Mouse (Mus musculus): ENCODE data around the gene Odf3l1. TPM values are rescaled to one million over a fixed set of nuclear protein-coding genes. Genes with fewer than 3 reads are reported as not detected.

Odf3l1 gene
- polyA plus RNA-seq, 1 experiment from 2014 or later: 0.41 TPM

GRCm38 (mm10) chr9:56851778-56852177, 12.7 kb downstream of the Odf3l1 start:
- Histone ChIP-seq H3K4me3 (ENCODE audit: low read depth, low read length) (no peak overlapping the region), H3K4me1 (ENCODE audit: control insufficient read depth, insufficient read depth, low read length) (no peaks in the 10 kb centered on the region), H3K36me3 (ENCODE audit: control insufficient read depth, insufficient read depth, low read length) (no peaks in the 10 kb centered on the region), H3K9me3 (ENCODE audit: control insufficient read depth, low read length) (no peaks in the 10 kb centered on the region), H3K27me3 (ENCODE audit: control insufficient read depth, insufficient read depth, low read length) (no peaks in the 10 kb centered on the region), H3K4me2 (ENCODE audit: low read depth, severe bottlenecking) (no peak overlapping the region), H3K27ac (replicated peaks; ENCODE audit: low read depth, low read length) (no peak overlapping the region), H3K9ac (ENCODE audit: low read length) (no peak overlapping the region; the same call in 1 of the 2 replicates)
- ATAC-seq (ENCODE audit: insufficient number of reproducible peaks, low FRiP score, low TSS enrichment, low read depth): no peak
- DNase-seq (ENCODE audit: low spot score): peak; percentile 35
- WGBS: 51% methylated on average over 11 of the region's 11 CpGs

DNA sequence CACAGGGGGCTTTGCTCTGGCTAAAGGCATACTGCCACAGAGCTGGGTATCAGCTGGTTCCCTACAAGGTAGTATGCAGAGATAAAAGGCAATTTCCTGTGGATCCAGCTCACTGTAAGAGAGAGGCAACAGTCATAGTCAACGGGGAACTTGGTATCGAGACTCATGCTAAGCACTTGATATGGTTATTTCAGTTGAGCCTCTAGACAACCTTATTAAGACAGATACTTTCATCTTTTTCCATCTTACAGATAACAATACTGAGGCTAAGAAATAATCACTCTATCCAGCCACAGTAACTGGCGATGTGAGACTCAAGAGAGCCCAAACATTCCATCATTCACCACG, 13.6 kb downstream of the Odf3l1 start:
- no peaks in the 10 kb centered on the region for H3K4me1 ChIP-seq (ENCODE audit: control insufficient read depth, insufficient read depth, low read length)
- no peak overlapping the region for H3K4me2 ChIP-seq (ENCODE audit: low read depth, severe bottlenecking)
- H3K27me3 ChIP-seq (ENCODE audit: control insufficient read depth, insufficient read depth, low read length): no peaks in the 10 kb centered on the region
- no peak overlapping the region for H3K27ac ChIP-seq (replicated peaks; ENCODE audit: low read depth, low read length)
- ATAC-seq (ENCODE audit: insufficient number of reproducible peaks, low FRiP score, low TSS enrichment, low read depth) (no peak), DNase-seq (ENCODE audit: low spot score) (no peak)
- no peak overlapping the region for H3K4me3 ChIP-seq (ENCODE audit: low read depth, low read length)
- no peaks in the 10 kb centered on the region for H3K9me3 ChIP-seq (ENCODE audit: control insufficient read depth, low read length)
- 83% methylated on average over 4 of the region's 4 CpGs for WGBS
- no peaks in the 10 kb centered on the region for H3K36me3 ChIP-seq (ENCODE audit: control insufficient read depth, insufficient read depth, low read length)
- no peak overlapping the region for H3K9ac ChIP-seq (ENCODE audit: low read length)

GRCm38 (mm10) chr9:56850128-56850904, 14.2 kb downstream of the Odf3l1 start:
- Histone ChIP-seq H3K9ac (ENCODE audit: low read length) (no peak overlapping the region), H3K4me3 (ENCODE audit: low read depth, low read length) (no peak overlapping the region), H3K9me3 (ENCODE audit: control insufficient read depth, low read length) (no peaks in the 10 kb centered on the region), H3K27ac (replicated peaks; ENCODE audit: low read depth, low read length) (no peak overlapping the region), H3K36me3 (ENCODE audit: control insufficient read depth, insufficient read depth, low read length) (no peaks in the 10 kb centered on the region), H3K4me1 (ENCODE audit: control insufficient read depth, insufficient read depth, low read length) (no peaks in the 10 kb centered on the region), H3K27me3 (ENCODE audit: control insufficient read depth, insufficient read depth, low read length) (no peaks in the 10 kb centered on the region), H3K4me2 (ENCODE audit: low read depth, severe bottlenecking) (no peak overlapping the region)
- WGBS: 81% methylated on average over 14 of the region's 14 CpGs
- DNase-seq (ENCODE audit: low spot score) (no peak), ATAC-seq (ENCODE audit: insufficient number of reproducible peaks, low FRiP score, low TSS enrichment, low read depth) (no peak)

DNA sequence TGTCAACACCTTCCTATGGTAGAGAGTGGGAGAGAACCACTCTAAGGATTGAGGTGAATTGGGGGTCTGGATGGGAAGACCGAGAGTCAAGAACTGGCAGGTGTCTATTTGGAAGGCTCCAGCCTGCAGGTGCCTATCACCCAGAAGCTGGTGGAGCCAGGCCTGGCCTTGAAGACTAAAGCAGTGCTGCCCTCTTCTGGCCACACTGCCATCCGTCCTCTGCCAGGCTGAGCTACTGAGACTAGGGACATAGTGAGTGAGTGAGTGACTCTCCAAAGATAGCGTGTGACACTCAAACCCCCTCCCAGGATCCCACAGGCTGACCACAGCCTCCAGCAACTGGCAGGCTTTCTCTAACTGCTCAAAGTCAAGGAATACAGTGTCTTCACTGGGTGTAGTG, 17.0 kb downstream of the Odf3l1 start:
- no peak for ATAC-seq (ENCODE audit: insufficient number of reproducible peaks, low FRiP score, low TSS enrichment, low read depth)

GRCm38 (mm10) chr9:56844644-56845043, 19.8 kb downstream of the Odf3l1 start:
- DNase-seq (ENCODE audit: low spot score) (no peak), ATAC-seq (ENCODE audit: insufficient number of reproducible peaks, low FRiP score, low TSS enrichment, low read depth) (no peak)
- Histone ChIP-seq H3K36me3 (ENCODE audit: control insufficient read depth, insufficient read depth, low read length) (no peaks in the 10 kb centered on the region), H3K27ac (replicated peaks; ENCODE audit: low read depth, low read length) (no peak overlapping the region), H3K4me3 (ENCODE audit: low read depth, low read length) (no peak overlapping the region), H3K27me3 (ENCODE audit: control insufficient read depth, insufficient read depth, low read length) (peaks cover 4% of the 10 kb centered on the region; the same call in 1 of the 2 replicates), H3K4me2 (ENCODE audit: low read depth, severe bottlenecking) (no peak overlapping the region), H3K9me3 (ENCODE audit: control insufficient read depth, low read length) (no peaks in the 10 kb centered on the region), H3K4me1 (ENCODE audit: control insufficient read depth, insufficient read depth, low read length) (peaks cover 15% of the 10 kb centered on the region), H3K9ac (ENCODE audit: low read length) (no peak overlapping the region)
- 80% methylated on average over 8 of the region's 8 CpGs for WGBS

More for the DNA sequence above, 17.0 kb downstream of the Odf3l1 start:
- Histone ChIP-seq H3K4me1 (ENCODE audit: control insufficient read depth, insufficient read depth, low read length) (peaks cover 7% of the 10 kb centered on the region; the same call in 1 of the 2 replicates), H3K36me3 (ENCODE audit: control insufficient read depth, insufficient read depth, low read length) (no peaks in the 10 kb centered on the region), H3K9ac (ENCODE audit: low read length) (no peak overlapping the region), H3K4me3 (ENCODE audit: low read depth, low read length) (no peak overlapping the region), H3K4me2 (ENCODE audit: low read depth, severe bottlenecking) (no peak overlapping the region), H3K27ac (replicated peaks; ENCODE audit: low read depth, low read length) (no peak overlapping the region), H3K9me3 (ENCODE audit: control insufficient read depth, low read length) (no peaks in the 10 kb centered on the region), H3K27me3 (ENCODE audit: control insufficient read depth, insufficient read depth, low read length) (peaks cover 4% of the 10 kb centered on the region; the same call in 1 of the 2 replicates)
- DNase-seq (ENCODE audit: low spot score): peak; percentile 82
- WGBS: 12% methylated on average over 3 of the region's 3 CpGs

GRCm38 (mm10) chr9:56843679-56844188, 20.7 kb downstream of the Odf3l1 start:
- H3K4me2 ChIP-seq (ENCODE audit: low read depth, severe bottlenecking): no peak overlapping the region
- no peak overlapping the region for H3K4me3 ChIP-seq (ENCODE audit: low read depth, low read length)
- H3K27me3 ChIP-seq (ENCODE audit: control insufficient read depth, insufficient read depth, low read length): peaks cover 4% of the 10 kb centered on the region; the same call in 1 of the 2 replicates
- DNase-seq (ENCODE audit: low spot score) (peak; percentile 85), ATAC-seq (ENCODE audit: insufficient number of reproducible peaks, low FRiP score, low TSS enrichment, low read depth) (no peak)
- H3K9me3 ChIP-seq (ENCODE audit: control insufficient read depth, low read length): no peaks in the 10 kb centered on the region
- H3K36me3 ChIP-seq (ENCODE audit: control insufficient read depth, insufficient read depth, low read length): no peaks in the 10 kb centered on the region
- 0 out of 2 replicates have a peak overlapping the region, but pooled peaks have one; percentile 19 for H3K9ac ChIP-seq (ENCODE audit: low read length)
- WGBS: 39% methylated on average over 7 of the region's 7 CpGs
- H3K4me1 ChIP-seq (ENCODE audit: control insufficient read depth, insufficient read depth, low read length): peaks cover 15% of the 10 kb centered on the region
- no peak overlapping the region for H3K27ac ChIP-seq (replicated peaks; ENCODE audit: low read depth, low read length)

GRCm38 (mm10) chr9:56842303-56842719, 22.2 kb downstream of the Odf3l1 start:
- peak; percentile 54 for DNase-seq (ENCODE audit: low spot score)
- peak overlapping the region; percentile 2; the same call in 1 of the 2 replicates for H3K4me2 ChIP-seq (ENCODE audit: low read depth, severe bottlenecking)
- H3K4me1 ChIP-seq (ENCODE audit: control insufficient read depth, insufficient read depth, low read length): peaks cover 15% of the 10 kb centered on the region
- H3K9me3 ChIP-seq (ENCODE audit: control insufficient read depth, low read length): no peaks in the 10 kb centered on the region
- H3K4me3 ChIP-seq (ENCODE audit: low read depth, low read length): no peak overlapping the region
- no peak overlapping the region for H3K9ac ChIP-seq (ENCODE audit: low read length)
- WGBS: 0% methylated on average over 3 of the region's 3 CpGs
- no peak for ATAC-seq (ENCODE audit: insufficient number of reproducible peaks, low FRiP score, low TSS enrichment, low read depth)
- H3K36me3 ChIP-seq (ENCODE audit: control insufficient read depth, insufficient read depth, low read length): no peaks in the 10 kb centered on the region
- H3K27ac ChIP-seq (replicated peaks; ENCODE audit: low read depth, low read length): no peak overlapping the region
- H3K27me3 ChIP-seq (ENCODE audit: control insufficient read depth, insufficient read depth, low read length): peaks cover 4% of the 10 kb centered on the region; the same call in 1 of the 2 replicates

DNA sequence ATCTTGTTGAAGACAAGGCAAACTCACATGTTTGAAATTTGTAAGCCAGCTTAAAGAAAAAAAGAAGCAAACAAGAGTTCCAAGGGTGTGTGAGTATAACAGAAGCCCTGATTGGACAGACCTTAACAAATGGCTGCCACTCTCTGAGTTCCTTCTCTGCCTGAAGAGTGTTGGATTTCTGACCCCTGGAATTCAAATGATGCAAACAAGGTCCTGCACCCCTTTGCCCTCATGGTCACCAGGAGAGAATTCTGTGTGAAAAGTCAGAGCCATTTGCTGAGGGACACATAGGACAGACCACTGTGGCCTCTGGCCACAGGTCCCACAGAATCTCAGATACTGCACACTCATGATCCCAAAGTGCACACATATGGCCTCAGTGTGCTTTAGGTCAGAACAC, 22.6 kb downstream of the Odf3l1 start:
- peaks cover 4% of the 10 kb centered on the region; the same call in 1 of the 2 replicates for H3K27me3 ChIP-seq (ENCODE audit: control insufficient read depth, insufficient read depth, low read length)
- DNase-seq (ENCODE audit: low spot score) (no peak), ATAC-seq (ENCODE audit: insufficient number of reproducible peaks, low FRiP score, low TSS enrichment, low read depth) (no peak)
- H3K36me3 ChIP-seq (ENCODE audit: control insufficient read depth, insufficient read depth, low read length): no peaks in the 10 kb centered on the region
- H3K4me3 ChIP-seq (ENCODE audit: low read depth, low read length): no peak overlapping the region
- no peaks in the 10 kb centered on the region for H3K9me3 ChIP-seq (ENCODE audit: control insufficient read depth, low read length)
- H3K4me1 ChIP-seq (ENCODE audit: control insufficient read depth, insufficient read depth, low read length): peaks cover 15% of the 10 kb centered on the region
- H3K4me2 ChIP-seq (ENCODE audit: low read depth, severe bottlenecking): no peak overlapping the region
- no peak overlapping the region for H3K27ac ChIP-seq (replicated peaks; ENCODE audit: low read depth, low read length)
- H3K9ac ChIP-seq (ENCODE audit: low read length): no peak overlapping the region

Measured in limb, embryonic 11.5 days (tissue).